Mouse (Mus musculus) erythroblast, embryonic 14.5 days (primary cell): Measurements from ENCODE around the gene Cnst.

Experiments used
- GATA1 ChIP-seq: IDR thresholded peaks from 2 replicates; pipeline ENCODE4 v1.6.1; 2012; ENCODE audit warnings: low read length, inconsistent platforms, mixed read lengths
- TAL1 ChIP-seq: IDR thresholded peaks from 3 replicates; pipeline ENCODE4 v1.6.1; 2012; ENCODE audit warnings: low read length, inconsistent platforms, mixed read lengths

GRCm38 (mm10) chr1:179570482-179570881, 24.3 kb downstream of the Cnst start:
- TF ChIP-seq GATA1: no peak
- TF ChIP-seq TAL1: no peak
